Mouse (Mus musculus) brain, adult 2 months (tissue): ENCODE results near the gene Grrp1.
"Not testable (repeated sequence)": the region's sequence is repeated elsewhere in the genome, so short reads cannot be mapped to it uniquely, and the experiment has no call there.

Source experiments
- DNase-seq: peaks from one replicate; pipeline ENCODE4 v3.0.0; 2011; ENCODE audit warnings: low read depth, low spot score

The Grrp1 gene

DNA sequence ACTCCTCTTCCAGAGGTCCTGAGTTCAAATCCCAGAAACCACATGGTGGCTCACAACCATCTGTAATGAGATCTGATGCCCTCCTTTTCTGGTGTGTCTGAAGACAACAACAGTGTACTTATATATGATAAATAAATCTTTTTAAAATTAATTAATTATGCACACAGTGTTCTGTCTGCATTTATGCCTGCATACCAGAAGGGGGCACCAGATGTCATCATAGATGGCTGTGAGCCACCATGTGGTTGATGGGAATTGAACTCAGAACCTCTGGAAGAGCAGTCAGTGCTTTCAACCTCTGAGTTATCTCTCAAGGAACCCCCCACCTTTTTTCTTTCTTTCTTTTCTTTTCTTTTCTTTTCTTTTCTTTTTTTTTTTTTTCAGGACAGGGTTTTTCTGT, 15.7 kb upstream of the Grrp1 start:
- not testable (repeated sequence) for DNase-seq

DNA sequence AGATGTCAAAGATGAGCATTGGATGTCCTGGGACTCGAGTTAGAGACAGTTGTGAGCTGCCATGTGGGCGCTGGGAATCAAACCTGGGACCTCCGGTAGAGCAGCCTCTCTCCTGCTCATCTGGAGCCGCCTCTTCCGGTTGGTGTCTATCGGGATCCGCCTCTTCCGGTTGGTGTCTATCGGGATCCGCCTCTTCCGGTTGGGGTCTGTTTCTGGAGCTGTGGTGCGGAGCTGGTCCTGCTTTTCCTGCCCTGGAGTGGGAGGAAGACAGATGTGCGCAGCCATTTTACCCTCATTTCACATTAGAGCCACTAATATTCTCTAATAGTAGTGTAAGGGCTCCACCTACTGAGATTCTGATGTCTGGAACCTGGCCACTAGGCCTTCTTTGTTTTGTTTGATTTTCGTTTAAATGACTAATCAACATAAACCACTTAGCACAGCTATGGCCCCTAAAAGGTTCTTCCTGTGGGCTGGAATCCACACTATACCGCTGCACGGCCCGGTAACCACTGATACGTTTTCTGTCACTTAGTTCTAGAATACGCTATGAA, 14.3 kb upstream of the Grrp1 start:
- no peak for DNase-seq

- no peak for DNase-seq
Measured at GRCm38 (mm10) chr4:134265860-134266585, 12.1 kb upstream of the Grrp1 start.

- DNase-seq, result peak; percentile 42
Measured at GRCm38 (mm10) chr4:134263191-134263590, 9.3 kb upstream of the Grrp1 start.

- no peak for DNase-seq
Measured at GRCm38 (mm10) chr4:134258354-134258753, 4.4 kb upstream of the Grrp1 start.

- no peak for DNase-seq
Measured at GRCm38 (mm10) chr4:134257198-134258009, 3.5 kb upstream of the Grrp1 start.

DNA sequence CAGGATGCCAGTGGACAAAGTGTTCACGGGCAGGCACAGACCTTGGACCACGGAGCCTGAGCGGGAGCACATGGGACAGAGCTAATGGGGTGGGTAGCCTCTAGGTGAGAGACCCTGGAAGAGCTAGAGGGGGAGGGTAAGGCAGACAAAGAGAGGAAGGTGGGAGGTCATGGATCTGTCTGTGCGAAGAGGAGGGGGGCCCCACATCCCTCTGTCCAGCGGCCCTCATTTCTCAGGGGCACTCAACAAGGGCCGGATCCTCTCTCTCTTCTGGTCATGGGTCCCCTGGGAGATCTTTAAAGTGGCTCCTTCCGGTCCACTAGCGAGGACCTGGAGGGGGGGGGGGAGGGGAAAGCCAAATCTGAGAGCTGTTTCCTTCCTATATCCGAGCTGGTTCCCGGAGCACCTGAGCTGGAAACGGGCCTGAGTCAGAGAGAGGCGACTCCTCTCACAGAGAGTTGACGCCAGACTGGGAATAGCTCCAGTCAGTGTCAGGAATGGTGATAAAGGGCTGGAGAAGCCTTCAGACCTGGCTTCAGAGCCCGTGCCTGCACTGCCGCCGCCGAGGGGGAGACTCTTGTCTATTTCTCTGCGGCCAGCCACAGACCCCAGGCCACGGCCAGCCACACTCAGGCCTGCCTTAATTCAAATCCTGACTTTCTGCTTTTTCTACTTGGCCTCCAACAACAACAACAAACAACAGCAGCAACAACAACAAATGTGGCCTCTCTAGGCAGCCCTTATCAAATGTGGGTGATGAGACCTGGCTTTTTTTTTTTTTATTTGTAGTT, 2.7 kb upstream of the Grrp1 start:
- DNase-seq, result no peak

DNA sequence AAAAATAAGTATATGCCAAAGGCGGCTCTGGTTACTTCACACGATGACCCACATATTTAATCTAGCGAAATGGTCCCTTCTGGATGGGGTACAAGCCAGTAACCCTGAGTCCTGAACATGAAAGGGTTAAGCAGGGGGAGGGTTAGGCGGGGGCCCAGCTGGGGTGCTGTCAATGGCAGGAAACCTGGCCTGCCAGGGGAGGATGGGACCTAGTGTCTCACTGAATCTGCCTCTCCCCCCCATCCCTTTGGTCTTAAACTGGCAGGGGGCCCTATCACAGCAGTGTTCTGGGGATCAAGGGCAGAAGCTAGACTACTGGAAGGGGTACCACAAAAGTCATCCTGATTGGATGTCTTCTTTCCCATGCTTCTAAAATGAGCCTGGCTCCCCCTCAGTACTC, 1.9 kb upstream of the Grrp1 start:
- no peak for DNase-seq

- DNase-seq, result no peak
Measured at GRCm38 (mm10) chr4:134254835-134255234, 929 bp upstream of the Grrp1 start.

DNA sequence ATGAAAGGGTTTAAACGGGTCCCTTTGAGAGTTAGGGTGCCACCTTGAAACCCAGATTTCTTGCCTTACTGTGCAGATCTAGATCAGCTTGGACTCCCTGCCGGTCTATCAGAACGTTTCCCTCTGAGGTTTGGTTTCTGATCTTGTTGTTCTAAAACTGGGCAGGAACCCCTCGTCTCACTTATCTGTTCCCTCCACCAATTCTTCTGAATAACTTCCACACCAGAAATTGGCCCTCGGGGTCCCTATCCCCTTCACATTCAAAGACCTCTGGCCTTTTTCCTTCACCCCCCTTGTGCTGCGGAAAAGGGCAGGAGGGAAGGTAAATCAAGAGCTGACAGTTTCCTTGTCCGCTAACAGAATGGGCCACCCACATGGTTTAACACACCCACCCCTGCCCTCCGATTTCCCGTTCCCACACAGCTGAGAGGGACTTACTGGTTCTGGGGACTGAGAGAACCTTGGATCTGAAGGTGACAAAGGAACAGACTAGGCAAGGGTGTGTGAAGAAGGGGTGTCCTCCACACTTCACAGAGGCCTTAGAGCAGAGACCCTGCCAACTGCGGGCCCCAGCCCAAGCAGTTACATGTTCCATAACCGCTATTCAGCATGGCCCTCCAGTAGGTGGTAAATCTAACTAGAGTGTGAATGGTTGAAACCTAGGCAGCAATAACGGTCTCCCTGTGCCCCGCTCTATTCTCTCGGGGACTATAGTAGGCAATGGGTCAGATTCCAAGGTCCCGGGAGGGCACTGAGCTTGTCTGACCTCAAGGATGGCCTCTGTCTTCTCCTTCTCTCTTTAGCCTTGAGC, 790 bp downstream of the Grrp1 start:
- no peak for DNase-seq

DNA sequence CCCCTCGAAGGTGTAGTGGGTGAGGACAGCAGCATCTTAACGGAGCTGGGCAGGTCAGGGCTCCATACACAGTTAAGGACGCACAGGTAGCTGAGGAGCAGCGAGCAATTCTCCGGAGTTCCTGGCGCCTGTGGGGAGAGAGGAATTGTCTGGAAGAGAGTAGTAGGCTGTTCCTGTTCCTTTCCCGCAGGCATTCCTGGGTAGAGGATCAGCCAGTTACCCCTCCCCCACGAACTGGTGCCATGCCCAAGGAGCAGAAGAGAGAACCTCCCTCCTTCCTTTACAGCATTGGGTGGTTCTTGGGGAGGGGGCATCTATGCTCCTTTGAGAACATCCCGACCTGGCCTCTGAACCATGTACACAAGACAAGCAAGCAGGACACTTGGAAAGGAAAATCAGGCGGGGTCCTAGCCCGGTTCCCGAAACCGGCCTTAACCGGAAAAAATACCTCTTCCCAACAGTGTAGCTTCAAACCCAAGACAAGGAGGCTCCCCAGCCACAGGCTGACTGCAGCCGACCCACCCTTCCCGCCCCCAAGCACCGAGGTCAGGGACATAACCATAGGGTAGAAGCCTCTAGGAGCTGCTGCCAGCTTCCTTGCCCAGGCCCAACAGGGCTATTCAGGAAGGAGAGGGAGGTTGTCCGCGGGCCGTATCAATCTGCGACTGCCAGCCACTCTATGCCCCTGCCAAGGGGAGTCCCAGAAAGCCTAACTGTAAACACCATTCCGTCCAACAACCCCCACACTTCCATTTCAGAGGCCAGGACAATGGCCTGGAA, 1.6 kb downstream of the Grrp1 start:
- DNase-seq, result no peak

DNA sequence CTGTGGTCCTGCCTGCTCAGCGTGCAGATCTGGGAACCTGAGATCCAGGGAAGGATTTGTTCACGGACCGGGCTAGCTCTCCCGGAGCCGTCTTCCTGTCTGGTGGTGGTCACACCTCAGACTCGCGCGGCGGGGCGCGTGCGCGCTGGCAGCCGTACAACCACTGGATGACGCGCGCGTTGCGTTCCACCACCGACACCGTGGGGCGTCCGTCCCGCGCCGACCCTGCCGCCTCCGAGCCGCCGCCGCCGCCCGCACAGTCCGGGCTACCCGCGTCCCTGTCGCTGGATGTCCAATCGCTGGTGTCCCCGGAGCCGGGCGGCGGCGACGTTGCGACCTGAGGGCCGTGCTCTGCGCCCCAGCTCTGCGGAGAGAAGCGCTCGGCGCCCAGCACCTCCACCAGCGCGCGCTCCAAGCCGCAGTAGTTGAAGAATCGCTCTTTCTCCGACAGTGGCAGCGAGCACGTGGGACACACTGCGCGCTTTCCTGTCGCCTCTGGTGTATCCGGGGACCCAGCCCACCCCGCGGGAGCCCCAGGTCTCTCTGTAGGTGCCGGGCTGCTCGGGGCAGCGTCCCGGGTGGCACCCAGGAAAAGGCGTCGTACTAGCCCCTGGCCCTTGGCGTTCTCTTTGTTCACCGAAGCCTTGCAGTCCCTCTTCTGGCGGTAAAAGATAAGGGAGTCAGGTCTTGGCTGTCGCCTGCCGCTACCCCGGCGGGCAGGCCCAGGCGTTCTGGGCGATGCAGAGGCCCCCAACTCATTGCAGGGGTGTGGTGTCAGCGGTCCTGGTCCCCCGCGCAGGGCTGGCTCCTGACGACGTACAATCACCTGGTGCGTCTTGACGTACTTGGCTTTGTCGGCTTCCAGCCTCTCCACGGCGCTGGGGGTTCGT, 2.4 kb downstream of the Grrp1 start:
- peak; percentile 64 for DNase-seq

GRCm38 (mm10) chr4:134250930-134251240, 3.0 kb downstream of the Grrp1 start:
- peak; percentile 25 for DNase-seq

DNA sequence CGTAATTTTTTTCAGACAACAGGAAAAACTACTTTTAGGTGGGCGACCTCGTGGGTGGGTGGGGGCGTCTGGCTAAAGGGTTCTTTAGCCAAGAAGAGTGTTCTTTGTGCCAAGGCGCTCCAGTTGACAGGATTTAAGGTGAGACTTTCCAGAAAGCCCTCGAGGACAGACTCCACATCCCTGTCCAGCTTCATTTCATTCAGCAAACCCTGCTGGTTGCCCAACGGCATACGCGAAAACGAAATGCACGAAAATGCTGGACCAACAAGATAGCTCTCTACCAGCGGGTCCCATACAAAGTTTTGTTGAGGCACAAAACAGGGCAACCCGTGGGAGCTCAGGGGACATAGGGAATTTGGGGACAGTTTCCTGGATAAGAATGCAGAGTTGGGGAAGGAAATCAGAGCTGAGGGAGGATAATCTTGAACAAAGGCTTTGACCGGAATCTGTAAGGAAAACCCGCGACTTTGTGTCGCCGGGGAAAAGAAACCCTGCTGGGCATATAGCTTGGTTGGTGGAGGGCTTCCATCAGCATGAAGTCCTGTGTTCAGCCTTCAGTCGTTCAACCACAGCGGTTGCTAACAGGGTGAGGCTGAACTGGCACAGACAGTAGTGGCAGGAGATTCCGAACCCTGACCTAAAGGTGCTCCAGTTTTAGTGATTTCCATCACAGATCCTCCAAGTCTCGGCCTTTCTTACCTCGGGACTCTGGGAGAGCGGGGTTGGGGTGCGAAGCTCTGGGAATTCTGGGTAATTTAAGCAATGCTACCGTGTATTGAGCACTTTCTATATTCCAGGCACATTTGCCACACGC, 3.6 kb downstream of the Grrp1 start:
- DNase-seq, result no peak

GRCm38 (mm10) chr4:134249651-134250050, 4.3 kb downstream of the Grrp1 start:
- DNase-seq, result peak; percentile 62

DNA sequence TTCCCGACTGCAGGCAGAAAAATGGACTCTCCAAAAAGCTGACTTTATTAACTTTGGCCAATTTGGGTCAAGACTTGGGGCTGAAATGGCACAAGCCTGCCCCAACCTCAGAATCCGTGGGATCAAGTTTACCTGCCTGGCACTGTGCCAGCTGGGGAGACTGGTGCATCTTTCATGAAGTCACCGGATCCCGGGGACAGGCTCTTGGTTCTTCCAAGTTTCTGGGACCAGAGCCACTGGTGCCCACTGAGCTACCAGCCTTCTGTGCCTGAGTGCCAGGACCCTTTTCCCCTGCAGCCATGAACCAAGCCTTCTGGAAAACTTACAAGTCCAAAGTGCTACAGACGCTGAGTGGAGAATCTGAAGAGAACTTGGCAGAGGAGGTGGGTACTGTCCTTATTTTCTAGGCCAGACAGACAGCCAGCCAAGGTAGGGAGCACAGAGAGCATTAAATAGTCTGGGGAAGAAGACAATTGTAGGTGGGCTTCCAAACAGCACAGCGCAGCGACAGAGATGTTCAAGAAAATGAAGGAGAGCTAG, 7.1 kb downstream of the Grrp1 start, which contains the start of gene Gm30191:
TSS of gene Gm30191 (plus strand) at position 217 of the 540 bp plus-strand sequence.
- no peak for DNase-seq

GRCm38 (mm10) chr4:134246256-134246655, 7.7 kb downstream of the Grrp1 start:
- no peak for DNase-seq

DNA sequence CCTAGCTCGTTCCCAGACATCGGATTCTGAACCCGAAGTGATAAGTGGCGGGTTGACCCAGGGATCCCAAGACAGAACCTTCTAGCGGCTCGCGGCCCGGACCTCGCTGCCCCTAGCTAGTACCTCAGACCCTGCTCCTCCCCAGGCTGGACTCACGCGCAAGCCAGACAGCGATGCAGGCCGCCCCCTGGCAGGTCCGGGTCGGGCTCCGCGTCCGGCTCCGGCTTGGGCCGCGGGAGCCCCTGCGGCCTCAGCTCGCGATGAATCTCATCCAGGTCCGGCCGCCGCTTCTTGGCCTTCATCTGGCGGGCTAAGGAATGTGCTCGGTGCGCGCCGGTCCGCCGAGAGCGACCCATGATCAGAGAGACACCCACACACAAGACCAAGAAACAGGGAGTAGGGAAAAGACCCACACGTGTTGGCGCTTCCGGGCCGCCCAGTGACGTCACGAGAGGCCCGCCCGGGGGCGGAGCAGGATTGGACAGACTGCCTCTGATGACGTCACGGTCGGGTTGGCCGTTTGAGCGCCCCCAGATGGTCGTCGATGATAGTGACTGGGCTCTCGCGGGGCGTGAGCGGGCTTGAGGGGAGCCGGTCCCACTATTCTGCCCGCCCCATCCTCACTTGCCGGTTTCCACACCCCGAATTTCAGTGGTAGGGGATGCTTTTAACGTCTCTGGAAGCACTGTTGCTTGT, 8.6 kb downstream of the Grrp1 start, which contains the start of gene Zfp593:
TSS of gene Zfp593 (minus strand) at position 445 of the 696 bp plus-strand sequence.
- DNase-seq, result peak; percentile 93
